In genomic region chr11:109362463-109363190, GRCm38 (mm10) we compare ENCODE assay signal across 8 mouse cellular contexts. TPM values are rescaled to one million over a fixed set of nuclear protein-coding genes. Genes with fewer than 3 reads are reported as not detected.
DNase-seq lines count a peak whose midpoint lies in the region; ATAC-seq and TF ChIP-seq lines count a peak whose summit lies in the region.

Gene Gna13 (plus strand): TSS chr11:109362831.

- H3K27ac ChIP-seq in cortical plate, adult 2 months (ENCODE audit: insufficient read depth, low read length), result peak within 1 kb of the TSS; percentile 98

- no peak for TF ChIP-seq CTCF in cortical plate, adult 2 months (IDR thresholded peaks at IDR 0.05; ENCODE audit: extremely low read depth, insufficient read depth, low read length)

- TF ChIP-seq POLR2A in cortical plate, adult 2 months (IDR thresholded peaks at IDR 0.05; ENCODE audit: extremely low read depth, insufficient read depth, low read length), result peak; percentile 71

- ATAC-seq in activated CD4-positive, CD25-positive, alpha-beta regulatory T cell, adult 4 months, result peak; percentile 35
- ATAC-seq in megakaryocyte progenitor cell, adult 5-6 weeks (replicated peaks; ENCODE audit: poor library complexity), result peak; percentile 64

- H3K4me1 ChIP-seq in cortical plate, adult 2 months (ENCODE audit: control insufficient read depth, insufficient read depth, low read length), result peaks cover 14% of the 10 kb centered on the region

- H3K4me3 ChIP-seq in cortical plate, adult 2 months (ENCODE audit: insufficient read depth, low read length), result peak within 1 kb of the TSS; percentile 97

- DNase-seq in gastrocnemius, postnatal 10 days, result peak; percentile 92
- DNase-seq in induced T-regulatory cell, adult 2 months (ENCODE audit: low read depth), result peak; percentile 95
- DNase-seq in left cerebral cortex, adult 9 months (ENCODE audit: low spot score in 2 of 2), result peak; percentile 79 to 88
- peak; percentile 91 for DNase-seq in right cerebral cortex, postnatal 14 days
- DNase-seq in urinary bladder, postnatal 36 days (ENCODE audit: low spot score in 2 of 2), result peak; percentile 84 to 90

RNA-seq across cellular contexts. Expression of gene Gna13, which starts in this region (rescaled TPM):
- 10 to 100 TPM; 56.6 to 64.4 TPM for polyA plus RNA-seq in activated CD4-positive, CD25-positive, alpha-beta regulatory T cell, adult 4 months (2017; shearing (Covaris generic))
- polyA plus RNA-seq in cortical plate, adult 2 months (2012; rRNA removed), result 35.5 and 37.0 TPM in 2 replicates
- total RNA-seq in gastrocnemius, postnatal 10 days (2021), result 10 to 100 TPM; 39.3 to 42.5 TPM
- 50.4 and 59.9 TPM in 2 replicates for total RNA-seq in megakaryocyte progenitor cell, adult 5-6 weeks (2015)
- 36.3 and 42.8 TPM in 2 replicates for total RNA-seq in megakaryocyte progenitor cell, adult 5-6 weeks (2017)

Comparison
In these comparisons a context has a peak if more than half of its experiments do, and no peak if none do; other contexts are left out.
1. Peak in every context shown above with its lines: DNase-seq, ATAC-seq, H3K4me3 ChIP-seq and H3K27ac ChIP-seq.